Mouse (Mus musculus) cortical plate, adult 2 months (tissue): ENCODE results near the gene Cd83.

Experiments used
- CTCF ChIP-seq: fragments of 200-500 bp; IDR thresholded peaks from 2 replicates; pipeline ENCODE4 v1.5.1; 2011; ENCODE audit warnings: mild to moderate bottlenecking, control low read depth, low read length; ENCODE audit not compliant: insufficient read depth; ENCODE audit errors: extremely low read depth
- POLR2A ChIP-seq: fragments of 200-500 bp; IDR thresholded peaks from 2 replicates; pipeline ENCODE4 v1.6.1; 2011; ENCODE audit warnings: mild to moderate bottlenecking, low read length, control low read depth; ENCODE audit not compliant: insufficient read depth; ENCODE audit errors: extremely low read depth

DNA sequence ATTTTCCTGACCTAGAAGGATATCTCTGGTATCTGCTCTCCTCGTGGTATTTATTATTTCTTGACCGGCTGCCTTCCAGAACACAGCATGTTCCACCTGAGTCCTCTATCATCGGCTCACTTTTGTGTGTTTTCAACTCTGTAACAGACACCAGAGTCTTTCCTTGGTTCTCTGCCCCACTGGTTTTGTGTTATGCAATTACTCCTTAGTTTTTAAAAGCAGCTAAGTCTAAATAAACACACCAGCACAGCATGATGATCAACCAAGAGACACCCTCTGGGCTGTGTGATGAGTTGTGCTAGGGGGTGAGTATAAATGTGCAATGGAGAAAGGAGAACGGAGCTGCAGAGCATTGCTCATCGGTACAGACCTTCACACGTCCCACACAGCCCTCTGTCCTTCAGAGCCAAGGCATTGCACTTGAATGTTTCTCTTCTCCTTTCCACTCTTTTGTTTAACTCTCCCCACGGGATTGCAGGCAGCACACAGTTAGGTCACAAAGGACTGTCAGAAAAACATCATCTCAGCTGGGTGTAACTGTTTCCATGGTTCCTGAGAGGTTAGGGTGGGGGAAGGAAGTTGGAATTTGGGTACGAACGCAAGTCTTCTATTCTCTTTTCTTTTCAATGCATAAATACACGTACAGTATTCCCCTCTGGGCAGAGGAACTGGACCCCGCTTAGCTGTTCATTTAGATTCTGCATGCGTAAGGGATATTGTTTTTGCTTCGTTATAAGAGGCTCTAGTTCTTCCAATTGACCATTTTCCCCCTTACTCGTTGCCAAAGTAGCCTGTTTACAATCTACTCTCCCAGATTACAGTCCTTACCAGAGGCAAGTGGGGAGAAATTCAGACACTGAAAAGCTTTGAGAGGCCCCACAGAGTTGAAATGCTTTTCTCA, 22.0 kb downstream of the Cd83 start:
- TF ChIP-seq CTCF (no peak), POLR2A (no peak)
